Mouse (Mus musculus): Measurements from ENCODE around the gene Mgst2.

DNA sequence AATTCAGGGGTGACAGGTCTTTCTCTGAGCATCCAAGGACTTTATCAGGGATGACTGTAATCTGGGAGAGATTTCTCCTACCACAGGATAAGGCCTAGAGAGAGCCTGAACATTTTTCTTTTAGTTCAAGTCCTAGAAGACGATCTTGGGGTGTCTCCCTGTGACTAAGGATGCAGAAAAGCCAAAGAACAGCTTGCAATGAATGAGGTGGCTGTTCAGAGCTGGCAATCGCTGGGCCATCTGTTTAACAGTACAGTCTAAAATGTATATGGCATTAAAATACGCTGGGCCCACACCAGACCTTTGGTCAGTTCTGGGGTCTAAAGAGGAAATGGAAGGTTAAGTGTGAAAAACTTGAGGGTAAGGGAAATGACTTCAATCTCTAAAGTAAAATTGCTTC, 67.3 kb downstream of the Mgst2 start:
- TF ChIP-seq CTCF (IDR thresholded peaks at IDR 0.05; ENCODE audit: borderline replicate concordance, insufficient read depth, low read depth, low read length) = no peak
- TF ChIP-seq POLR2A (IDR thresholded peaks at IDR 0.05; ENCODE audit: borderline replicate concordance, insufficient read depth, low read length) = no peak

Measured in cerebellum, adult 2 months (tissue).